Mouse (Mus musculus): ENCODE measurements around the gene Krt34. TPM values are rescaled to one million over a fixed set of nuclear protein-coding genes. Genes with fewer than 3 reads are reported as not detected.

The Krt34 gene
- total and polyA plus RNA-seq, 2 experiments from 2014 or later = 0.10 TPM; not detected in 1

- no peak overlapping the region for H3K4me2 ChIP-seq (ENCODE audit: low read depth)
- H3K9ac ChIP-seq = no peak overlapping the region
- H3K27ac ChIP-seq (ENCODE audit: low read depth, low read length) = no peak overlapping the region
- H3K9me3 ChIP-seq (ENCODE audit: low read length) = no peaks in the 10 kb centered on the region
- no peaks in the 10 kb centered on the region for H3K36me3 ChIP-seq (ENCODE audit: insufficient read depth)
- H3K4me3 ChIP-seq (ENCODE audit: low read depth, low read length) = no peak overlapping the region
- DNase-seq = no peak
- no peak for TF ChIP-seq CTCF (IDR thresholded peaks at IDR 0.05; ENCODE audit: low read depth)
- H3K4me1 ChIP-seq (ENCODE audit: insufficient read depth) = no peaks in the 10 kb centered on the region
- ATAC-seq = no peak
- 93% methylated on average over 1 of the region's 1 CpGs for WGBS
- H3K27me3 ChIP-seq (ENCODE audit: insufficient read depth, low read length) = no peaks in the 10 kb centered on the region
These were observed 21.9 kb downstream of the Krt34 start for GRCm38 (mm10) chr11:100019466-100019865.

DNA sequence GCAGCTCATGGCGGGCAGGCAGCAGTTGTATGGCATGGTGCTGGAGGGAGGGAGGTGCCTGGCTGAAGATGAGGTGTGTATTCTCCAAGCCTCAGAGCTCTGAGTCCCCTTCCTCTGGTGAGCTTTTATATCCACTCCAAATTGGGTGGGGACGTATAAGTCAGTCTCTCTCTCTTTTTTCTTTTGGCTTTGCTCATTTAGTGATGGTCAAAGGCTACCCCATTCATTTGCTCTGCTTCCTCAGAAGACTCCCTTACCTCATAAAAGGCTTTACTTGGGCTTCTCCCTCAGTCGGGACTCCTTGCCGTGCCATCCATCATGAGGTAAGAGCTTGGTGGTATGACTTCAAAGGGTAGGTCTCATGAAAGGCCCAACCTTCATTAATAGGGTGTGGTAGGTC is 25.2 kb downstream of the Krt34 start, which contains the start of gene Krt33a:
Krt33a (minus strand) TSS at position 101 of the 400 bp plus-strand sequence.
- TF ChIP-seq CTCF (IDR thresholded peaks at IDR 0.05; ENCODE audit: low read depth) = no peak
- 91% methylated on average over 4 of the region's 4 CpGs for WGBS
- ATAC-seq = no peak
- Histone ChIP-seq H3K27ac (ENCODE audit: low read depth, low read length) (no peak within 1 kb of the TSS), H3K27me3 (ENCODE audit: insufficient read depth, low read length) (no peaks in the 10 kb centered on the region), H3K4me3 (ENCODE audit: low read depth, low read length) (no peak within 1 kb of the TSS), H3K4me2 (ENCODE audit: low read depth) (no peak within 1 kb of the TSS), H3K4me1 (ENCODE audit: insufficient read depth) (no peaks in the 10 kb centered on the region), H3K9me3 (ENCODE audit: low read length) (no peaks in the 10 kb centered on the region), H3K9ac (no peak within 1 kb of the TSS), H3K36me3 (ENCODE audit: insufficient read depth) (no peaks in the 10 kb centered on the region)
- DNase-seq = no peak

- DNase-seq (no peak), ATAC-seq (no peak)
- no peaks in the 10 kb centered on the region for H3K9me3 ChIP-seq (ENCODE audit: low read length)
- H3K27ac ChIP-seq (ENCODE audit: low read depth, low read length) = no peak overlapping the region
- no peaks in the 10 kb centered on the region for H3K36me3 ChIP-seq (ENCODE audit: insufficient read depth)
- no peak overlapping the region for H3K9ac ChIP-seq
- H3K27me3 ChIP-seq (ENCODE audit: insufficient read depth, low read length) = no peaks in the 10 kb centered on the region
- WGBS = 75% methylated on average over 4 of the region's 4 CpGs
- no peak overlapping the region for H3K4me2 ChIP-seq (ENCODE audit: low read depth)
- H3K4me3 ChIP-seq (ENCODE audit: low read depth, low read length) = no peak overlapping the region
- no peak for TF ChIP-seq CTCF (IDR thresholded peaks at IDR 0.05; ENCODE audit: low read depth)
- no peaks in the 10 kb centered on the region for H3K4me1 ChIP-seq (ENCODE audit: insufficient read depth)
These were observed 27.6 kb downstream of the Krt34 start for GRCm38 (mm10) chr11:100013691-100014171.

- Histone ChIP-seq H3K4me1 (ENCODE audit: insufficient read depth) (no peaks in the 10 kb centered on the region), H3K36me3 (ENCODE audit: insufficient read depth) (no peaks in the 10 kb centered on the region), H3K27ac (ENCODE audit: low read depth, low read length) (no peak overlapping the region), H3K27me3 (ENCODE audit: insufficient read depth, low read length) (no peaks in the 10 kb centered on the region), H3K4me3 (ENCODE audit: low read depth, low read length) (no peak overlapping the region), H3K9ac (no peak overlapping the region), H3K9me3 (ENCODE audit: low read length) (no peaks in the 10 kb centered on the region), H3K4me2 (ENCODE audit: low read depth) (no peak overlapping the region)
- no peak for TF ChIP-seq CTCF (IDR thresholded peaks at IDR 0.05; ENCODE audit: low read depth)
- 88% methylated on average over 5 of the region's 5 CpGs for WGBS
- no peak for ATAC-seq
- DNase-seq = no peak
These were observed 30.7 kb downstream of the Krt34 start for GRCm38 (mm10) chr11:100010682-100011081.

- no peak overlapping the region for H3K27ac ChIP-seq (ENCODE audit: low read depth, low read length)
- H3K9ac ChIP-seq = no peak overlapping the region
- no peak for TF ChIP-seq CTCF (IDR thresholded peaks at IDR 0.05; ENCODE audit: low read depth)
- H3K4me1 ChIP-seq (ENCODE audit: insufficient read depth) = no peaks in the 10 kb centered on the region
- no peak for ATAC-seq
- no peaks in the 10 kb centered on the region for H3K36me3 ChIP-seq (ENCODE audit: insufficient read depth)
- no peaks in the 10 kb centered on the region for H3K27me3 ChIP-seq (ENCODE audit: insufficient read depth, low read length)
- H3K4me2 ChIP-seq (ENCODE audit: low read depth) = no peak overlapping the region
- H3K4me3 ChIP-seq (ENCODE audit: low read depth, low read length) = no peak overlapping the region
- WGBS = 86% methylated on average over 5 of the region's 5 CpGs
- DNase-seq = no peak
- no peaks in the 10 kb centered on the region for H3K9me3 ChIP-seq (ENCODE audit: low read length)
These were observed 33.0 kb downstream of the Krt34 start for GRCm38 (mm10) chr11:100008336-100008735.

DNA sequence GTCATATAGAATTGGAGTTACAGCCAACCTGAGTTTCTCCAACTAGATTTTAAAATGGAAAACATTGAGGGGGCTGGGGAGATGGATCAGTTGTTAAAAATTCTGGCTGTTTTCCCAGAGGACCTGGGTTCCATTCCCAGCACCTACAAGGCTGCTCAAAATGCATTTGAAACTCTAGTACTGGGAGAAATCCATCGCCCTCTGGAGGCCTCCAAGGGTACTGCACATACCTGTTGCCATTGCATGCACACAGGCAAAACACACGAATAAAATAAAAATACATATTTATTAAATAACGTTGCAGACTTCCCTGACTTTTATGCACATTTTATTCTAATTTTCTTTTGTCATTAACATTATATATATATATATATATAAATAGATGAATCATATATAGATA is 34.7 kb downstream of the Krt34 start:
- H3K27ac ChIP-seq (ENCODE audit: low read depth, low read length) = no peak overlapping the region
- no peaks in the 10 kb centered on the region for H3K36me3 ChIP-seq (ENCODE audit: insufficient read depth)
- H3K27me3 ChIP-seq (ENCODE audit: insufficient read depth, low read length) = no peaks in the 10 kb centered on the region
- WGBS = 60% methylated on average over 3 of the region's 3 CpGs
- no peak overlapping the region for H3K4me3 ChIP-seq (ENCODE audit: low read depth, low read length)
- no peaks in the 10 kb centered on the region for H3K4me1 ChIP-seq (ENCODE audit: insufficient read depth)
- TF ChIP-seq CTCF (IDR thresholded peaks at IDR 0.05; ENCODE audit: low read depth) = peak; percentile 36
- no peak overlapping the region for H3K4me2 ChIP-seq (ENCODE audit: low read depth)
- DNase-seq = no peak
- no peak for ATAC-seq
- no peak overlapping the region for H3K9ac ChIP-seq
- H3K9me3 ChIP-seq (ENCODE audit: low read length) = no peaks in the 10 kb centered on the region

DNA sequence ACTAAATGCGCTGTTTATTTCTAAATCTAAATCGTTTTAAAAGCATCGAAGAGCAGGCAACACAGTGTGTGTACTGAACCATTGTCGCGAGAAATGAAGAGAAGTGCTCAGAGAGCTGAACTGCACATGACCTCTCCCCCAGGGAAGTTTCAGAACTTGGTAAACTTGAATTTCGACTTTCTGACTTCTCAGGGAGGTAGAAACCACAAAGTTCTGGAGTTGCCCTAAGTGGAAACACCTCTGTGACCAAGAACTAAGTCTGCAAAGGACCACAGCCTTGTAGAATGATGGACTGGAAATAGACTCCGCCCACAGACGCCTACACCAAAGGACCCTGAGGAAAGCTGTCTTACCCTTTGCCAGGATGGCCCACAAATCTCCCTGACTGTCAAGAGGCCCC is 35.4 kb downstream of the Krt34 start:
- H3K9me3 ChIP-seq (ENCODE audit: low read length) = no peaks in the 10 kb centered on the region
- no peaks in the 10 kb centered on the region for H3K4me1 ChIP-seq (ENCODE audit: insufficient read depth)
- H3K27me3 ChIP-seq (ENCODE audit: insufficient read depth, low read length) = no peaks in the 10 kb centered on the region
- DNase-seq = no peak
- ATAC-seq = no peak
- TF ChIP-seq CTCF (IDR thresholded peaks at IDR 0.05; ENCODE audit: low read depth) = no peak
- no peaks in the 10 kb centered on the region for H3K36me3 ChIP-seq (ENCODE audit: insufficient read depth)
- 89% methylated on average over 8 of the region's 8 CpGs for WGBS
- H3K4me2 ChIP-seq (ENCODE audit: low read depth) = no peak overlapping the region
- no peak overlapping the region for H3K4me3 ChIP-seq (ENCODE audit: low read depth, low read length)
- H3K27ac ChIP-seq (ENCODE audit: low read depth, low read length) = no peak overlapping the region
- no peak overlapping the region for H3K9ac ChIP-seq

Measured in forebrain, postnatal 0 days (tissue).